Mouse (Mus musculus): ENCODE data around the gene Canx.

GRCm38 (mm10) chr11:50374286-50375015 lies 49.0 kb upstream of the Canx start:
- TF ChIP-seq GATA1 (IDR thresholded peaks at IDR 0.05; ENCODE audit: borderline replicate concordance, low read length): no peak
- TF ChIP-seq FLI1 (IDR thresholded peaks at IDR 0.05; ENCODE audit: low read length): no peak
